Mouse (Mus musculus): ENCODE measurements around the gene Mcur1.
A peak's percentile ranks its signal among the peaks of the same experiment; 100 is the strongest.

The Mcur1 gene

DNA sequence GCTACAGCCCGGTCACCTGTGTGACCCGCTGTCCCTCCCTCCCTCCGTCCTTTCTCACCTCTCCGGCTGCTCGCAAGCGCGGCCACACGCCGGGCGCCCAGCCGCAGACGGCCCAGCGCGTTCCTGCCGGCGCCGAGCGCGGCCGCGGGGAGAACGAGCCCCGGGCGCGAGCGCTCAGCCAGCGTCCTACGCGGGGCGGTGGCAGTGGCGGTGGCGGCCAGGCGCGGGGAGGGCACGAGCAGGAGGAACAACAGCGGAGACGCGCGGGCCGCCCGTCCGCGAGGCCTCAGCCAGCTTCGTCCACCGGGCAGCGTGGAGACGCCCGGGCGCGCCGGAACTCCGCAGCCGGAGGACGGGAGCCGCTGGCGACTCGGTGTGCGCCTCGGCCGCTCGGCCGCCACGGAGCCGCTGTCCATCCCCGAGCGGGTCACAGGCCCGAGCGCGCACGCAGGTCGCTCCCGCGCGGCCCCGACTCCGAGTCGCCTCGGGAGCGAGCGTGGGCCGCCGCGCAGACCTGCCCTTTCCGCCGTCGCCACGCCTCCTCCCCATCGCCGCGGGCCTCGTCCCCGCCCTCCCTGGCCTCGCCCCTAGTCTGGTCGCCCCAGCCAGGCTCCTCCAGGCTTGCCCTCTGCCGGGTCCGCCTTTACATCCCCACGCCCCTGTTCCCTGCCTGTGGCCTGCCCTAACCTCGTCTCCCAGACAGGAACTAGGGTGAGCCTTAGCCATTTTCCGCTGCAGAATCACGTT is at the start of gene Mcur1:
Gene Mcur1 (minus strand): TSS at position 481 of the 747 bp plus-strand sequence.
- DNase-seq: peak; percentile 94 to 97

DNA sequence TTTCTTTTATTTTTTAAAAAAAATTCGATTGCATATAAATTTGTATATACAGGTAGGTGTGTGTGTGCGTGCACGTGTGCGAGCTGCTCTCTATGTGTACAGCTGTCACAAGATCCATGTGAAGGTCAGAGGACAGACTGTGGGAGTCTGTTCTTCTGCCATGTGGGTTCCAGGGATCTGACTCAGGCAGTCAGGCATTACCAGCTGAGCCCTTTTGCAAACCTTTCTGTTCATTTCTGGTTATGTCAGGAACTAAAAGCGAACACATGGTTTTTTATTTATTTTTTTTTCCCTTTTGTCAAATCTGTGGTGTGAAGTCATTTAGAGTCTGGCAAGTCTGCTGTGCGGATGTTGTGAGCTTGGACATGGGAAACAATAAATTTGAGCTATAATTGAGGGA is 48.9 kb upstream of the Mcur1 start:
- DNase-seq: no peak

- peak; percentile 32 to 46 for DNase-seq
Observed at GRCm38 (mm10) chr13:43603042-43603441, 43.1 kb upstream of the Mcur1 start.

- DNase-seq: no peak
Observed at GRCm38 (mm10) chr13:43602440-43602839, 42.4 kb upstream of the Mcur1 start.

GRCm38 (mm10) chr13:43600967-43601366 is 41.0 kb upstream of the Mcur1 start:
- DNase-seq: no peak

DNA sequence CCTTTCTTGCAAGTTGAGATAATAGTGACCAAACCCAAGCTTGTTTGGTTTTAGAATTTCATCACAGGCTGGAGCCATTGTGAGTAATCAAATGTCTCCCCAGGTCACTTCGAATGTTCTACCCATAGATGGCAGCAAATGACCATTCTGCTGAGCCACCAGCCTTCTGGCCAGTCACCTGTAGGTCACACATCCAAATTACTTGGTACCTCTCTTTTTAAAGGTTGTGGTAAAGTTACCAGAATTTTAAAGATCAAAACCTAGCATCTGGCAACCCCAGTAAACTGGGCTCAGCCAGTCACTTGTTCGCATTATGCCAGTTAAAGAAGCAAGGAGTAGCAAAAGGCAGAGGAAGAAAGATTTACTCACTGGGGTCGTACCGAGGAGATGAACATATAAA is 35.9 kb upstream of the Mcur1 start:
- peak; percentile 77 to 81 for DNase-seq

DNA sequence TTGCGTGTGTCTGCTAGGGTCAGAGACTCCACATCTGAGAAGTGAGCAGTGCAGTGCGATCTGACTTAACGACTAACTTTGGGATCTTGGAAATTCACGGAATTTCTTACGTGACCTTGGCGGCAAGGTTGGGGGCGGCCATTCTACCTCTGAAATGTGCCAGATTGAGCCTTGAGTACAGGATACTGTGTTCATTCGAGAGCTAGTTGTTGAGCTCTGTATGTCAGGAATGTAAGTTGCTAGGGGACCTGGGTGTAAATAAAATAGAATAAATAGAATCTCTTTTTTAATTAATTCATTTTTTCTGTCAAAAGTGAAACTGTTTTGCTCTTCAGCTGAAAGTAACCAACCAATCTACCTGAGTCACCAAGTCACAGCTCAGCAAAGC is 32.7 kb upstream of the Mcur1 start:
- DNase-seq: no peak

DNA sequence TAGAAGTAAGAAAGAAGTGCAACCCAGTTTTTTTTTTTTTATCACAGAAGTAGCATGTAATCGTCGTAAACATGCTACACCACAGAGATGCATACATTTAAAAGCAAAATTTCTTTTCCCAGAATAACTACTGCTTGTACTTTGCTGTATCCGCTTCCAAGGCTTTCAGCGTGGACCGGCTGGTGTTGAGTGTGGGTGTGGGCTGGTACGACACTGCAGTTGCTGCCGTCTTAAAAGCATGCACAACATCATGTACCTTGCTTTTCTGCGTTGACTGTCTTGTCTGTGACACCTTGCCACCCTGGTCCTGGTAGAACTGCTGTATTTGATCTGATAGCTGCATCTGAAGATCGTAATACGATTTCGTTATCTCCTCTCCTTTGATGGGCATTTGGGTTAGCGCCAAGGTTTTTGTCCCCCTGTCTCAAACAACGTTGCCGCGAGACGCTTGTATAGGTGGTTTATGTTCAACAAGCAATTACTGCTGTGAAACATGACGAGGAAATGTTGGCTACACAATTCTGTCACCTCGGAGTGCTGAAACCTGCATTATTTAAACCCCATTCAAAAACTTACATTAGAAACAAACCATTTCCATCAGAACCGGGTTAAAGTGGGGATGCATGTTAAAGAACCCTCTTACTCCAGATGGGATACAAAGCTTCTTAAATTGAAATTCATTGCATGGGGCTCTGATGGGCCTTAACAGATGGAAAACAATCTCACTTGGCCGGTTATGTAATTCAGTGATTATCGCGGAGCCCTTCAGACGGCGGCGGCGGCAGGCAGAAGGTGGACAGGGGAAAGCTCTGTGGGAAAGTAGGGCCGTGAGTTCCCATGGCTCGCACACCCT is 32.1 kb upstream of the Mcur1 start:
- peak; percentile 43 to 46 for DNase-seq

DNA sequence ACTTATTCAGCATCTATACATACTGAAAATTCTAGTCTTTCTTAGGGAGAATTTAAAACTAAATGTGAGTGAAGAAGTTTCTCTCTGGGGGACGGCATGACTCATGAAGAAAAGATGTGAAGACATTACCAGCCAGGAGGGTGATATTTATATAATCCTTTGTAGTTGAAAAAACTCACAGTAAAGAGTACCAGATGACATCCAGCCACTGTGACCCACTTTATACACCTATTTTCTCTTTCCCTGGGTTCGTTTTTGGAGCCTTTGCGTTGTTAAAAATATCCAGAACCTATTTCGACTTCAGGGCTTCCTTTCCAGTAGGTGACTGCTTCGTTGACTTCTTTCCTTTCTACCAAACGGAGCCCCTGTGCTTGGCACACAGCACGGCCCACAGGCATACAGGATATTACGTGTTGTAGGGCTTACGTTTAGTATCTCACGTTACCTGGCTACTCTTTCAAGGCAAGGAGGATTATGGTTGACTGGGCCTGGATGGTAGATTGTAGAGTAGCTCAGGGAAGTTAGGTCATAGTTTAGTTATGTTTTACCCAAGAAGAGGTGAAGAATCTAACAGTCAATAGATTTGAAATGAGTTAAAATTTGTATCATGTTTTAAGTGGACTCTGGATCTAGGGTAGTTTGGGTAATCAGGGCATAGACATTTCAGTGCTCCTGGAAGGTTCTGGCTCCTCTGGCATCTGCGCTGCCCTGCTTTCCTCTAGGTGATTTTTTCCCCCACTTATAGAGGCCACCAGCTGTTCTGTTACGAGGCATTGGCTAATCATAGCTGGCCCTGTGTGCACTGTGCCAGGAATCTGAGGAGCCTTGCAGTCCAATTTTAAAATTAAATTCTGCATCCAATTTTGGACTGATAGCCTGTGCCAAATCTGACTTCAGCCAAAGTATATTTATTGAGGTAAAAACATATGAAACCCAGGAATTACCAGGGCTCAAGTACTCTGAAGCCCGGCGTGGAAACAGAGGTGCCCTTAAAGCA is 28.2 kb upstream of the Mcur1 start:
- DNase-seq: peak; percentile 52 to 61

GRCm38 (mm10) chr13:43586966-43587365 is 27.0 kb upstream of the Mcur1 start:
- no peak for DNase-seq

DNA sequence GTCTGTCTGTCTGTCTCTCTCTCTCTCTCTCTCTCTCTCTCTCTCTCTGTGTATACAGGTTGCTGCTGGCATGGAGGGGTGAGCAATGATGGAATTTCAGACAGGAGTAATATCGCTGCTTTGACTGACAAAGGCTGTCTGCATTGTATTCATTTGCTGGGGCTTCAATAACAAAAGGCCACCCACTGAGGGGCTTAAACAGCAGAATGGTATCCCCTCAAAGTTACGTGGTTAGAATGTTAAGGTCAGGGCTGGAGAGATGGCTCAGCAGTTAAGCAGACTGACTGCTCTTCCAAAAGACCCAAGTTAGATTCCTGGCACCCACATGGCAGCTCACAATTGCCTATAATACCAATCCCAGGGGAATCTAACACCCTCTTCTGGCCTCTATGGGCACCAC is 25.3 kb upstream of the Mcur1 start:
- no peak for DNase-seq

- no peak for DNase-seq
Observed at GRCm38 (mm10) chr13:43583504-43583903, 23.5 kb upstream of the Mcur1 start.

DNA sequence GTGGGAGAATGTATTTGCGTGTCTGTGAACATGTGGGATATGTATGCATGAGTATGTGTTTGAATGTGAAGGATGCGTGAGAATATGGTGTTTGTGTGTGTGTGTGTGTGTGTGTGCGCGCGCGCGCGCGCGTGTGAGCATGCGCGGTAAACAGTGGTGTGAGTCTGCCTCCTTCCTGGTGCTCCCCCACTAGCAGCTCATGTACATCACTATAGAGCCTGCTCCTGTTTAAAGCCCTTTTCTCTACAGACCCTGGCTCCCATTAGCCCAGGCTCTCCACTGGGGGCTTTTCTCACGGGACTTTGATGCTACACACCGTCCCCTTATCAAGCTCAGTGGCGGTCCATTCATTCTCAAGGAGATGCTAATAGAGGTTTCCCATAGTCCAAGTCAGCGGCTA is 23.0 kb upstream of the Mcur1 start:
- no peak for DNase-seq

DNA sequence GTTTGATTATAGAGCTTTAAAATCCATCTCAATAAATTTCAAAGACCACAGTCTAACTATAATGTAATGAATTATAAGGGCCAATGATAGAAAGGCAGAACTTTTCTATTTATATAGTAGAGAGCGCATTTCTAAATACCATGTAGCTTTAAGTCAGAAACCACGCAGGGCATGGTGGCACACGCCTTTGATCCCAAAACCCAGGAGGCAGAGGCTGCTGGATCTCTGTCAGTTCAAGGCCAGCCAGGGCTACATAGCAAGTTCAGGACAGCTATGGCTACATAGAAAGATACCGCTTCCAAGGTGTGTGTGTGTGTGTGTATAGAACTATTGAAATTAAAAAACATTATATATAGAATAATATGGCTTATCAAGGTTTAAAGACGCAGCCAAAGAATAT is 20.7 kb upstream of the Mcur1 start:
- no peak for DNase-seq

- peak; percentile 71 to 76 for DNase-seq
Observed at GRCm38 (mm10) chr13:43579740-43580139, 19.7 kb upstream of the Mcur1 start.

- DNase-seq: no peak
Observed at GRCm38 (mm10) chr13:43577766-43578165, 17.8 kb upstream of the Mcur1 start.

GRCm38 (mm10) chr13:43577254-43577653 is 17.3 kb upstream of the Mcur1 start:
- DNase-seq: no peak

GRCm38 (mm10) chr13:43575431-43575830 is 15.4 kb upstream of the Mcur1 start:
- DNase-seq: peak; percentile 83 to 84

- no peak for DNase-seq
Observed at GRCm38 (mm10) chr13:43573979-43574378, 14.0 kb upstream of the Mcur1 start.

DNA sequence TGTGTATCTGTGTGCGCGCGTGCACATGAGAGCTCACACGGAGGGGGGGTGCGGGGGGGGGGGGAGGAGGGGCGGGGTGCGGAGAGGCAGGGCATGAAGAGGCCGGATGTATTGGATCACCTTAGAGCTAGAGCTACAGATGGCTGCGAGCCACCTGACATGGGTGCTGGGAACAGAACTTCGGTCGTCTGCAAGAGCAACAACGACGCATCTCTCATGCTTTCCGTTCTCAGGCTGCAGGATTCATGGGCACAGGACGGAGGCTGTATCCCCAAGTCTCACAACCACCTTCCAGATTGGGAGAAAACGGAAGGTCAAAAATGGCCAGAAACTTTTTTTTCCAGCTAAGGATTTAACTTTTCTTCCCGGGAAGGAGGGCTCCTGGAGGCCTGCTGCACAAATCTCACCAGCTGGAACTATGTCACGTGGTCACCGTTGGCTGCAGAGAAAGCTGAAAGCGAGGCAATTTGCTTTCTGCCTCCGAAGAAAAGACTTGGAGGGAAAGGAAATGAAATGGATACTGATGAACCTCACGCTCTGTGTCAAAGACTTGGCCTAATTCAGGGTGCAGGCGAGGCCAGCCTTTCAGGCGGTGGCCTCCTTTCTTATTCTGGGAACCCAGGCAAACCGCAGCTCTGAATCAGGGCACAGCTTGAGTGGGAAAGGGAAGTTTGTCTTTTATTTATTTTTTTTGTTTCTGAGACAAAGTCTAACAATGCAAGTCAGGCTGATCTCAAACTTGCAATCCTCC is 7.3 kb upstream of the Mcur1 start:
- DNase-seq: peak in 1 of 2 experiments; percentile 31

DNA sequence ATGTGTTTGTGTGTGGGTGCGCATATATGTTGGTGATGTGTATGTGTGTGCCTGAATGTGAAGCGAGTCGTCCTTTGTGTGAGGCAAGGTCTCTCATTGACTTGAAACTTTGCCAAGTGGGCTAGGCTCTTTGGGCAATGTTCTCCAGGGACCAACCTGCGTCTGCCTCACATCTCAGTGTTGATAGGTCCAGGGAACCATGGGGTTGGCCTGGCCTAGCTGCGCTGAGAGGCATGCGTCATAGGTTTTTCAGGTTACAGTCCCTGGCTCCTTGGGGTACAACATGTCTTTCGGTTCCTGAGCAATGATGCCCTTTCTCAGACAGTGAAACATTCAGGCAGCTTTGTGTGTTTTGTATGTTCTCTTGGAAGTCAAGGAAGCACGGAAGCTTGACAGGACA is 6.2 kb upstream of the Mcur1 start:
- no peak for DNase-seq

DNA sequence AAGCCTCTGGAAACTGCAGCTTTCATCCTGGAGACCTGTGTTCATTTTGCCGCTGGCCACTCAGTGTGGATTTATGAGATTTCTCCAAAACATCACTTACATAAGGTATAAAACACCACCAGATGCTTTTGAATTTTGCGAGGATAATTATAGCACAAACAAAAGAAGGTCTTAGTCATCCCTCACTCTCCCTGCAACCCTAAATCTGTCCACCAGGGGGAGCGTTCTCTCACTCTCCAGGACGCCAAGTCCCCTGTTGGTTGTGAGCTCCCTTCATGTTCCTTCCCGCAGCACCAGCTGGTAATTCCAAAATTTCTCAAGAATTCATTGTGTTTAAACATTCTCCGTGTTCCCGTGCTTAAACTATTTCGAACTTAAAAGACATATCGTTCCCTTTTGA is 5.4 kb upstream of the Mcur1 start:
- peak; percentile 77 to 85 for DNase-seq
